Mouse (Mus musculus) embryonic facial prominence, embryonic 11.5 days (tissue): Measurements from ENCODE around the gene Mast4. TPM values are rescaled to one million over a fixed set of nuclear protein-coding genes. Genes with fewer than 3 reads are reported as not detected.

Experiments
- ATAC-seq: fragments of 200-750 bp; cut with Nextera tagmentation; replicated peaks from 2 replicates; pipeline ENCODE4 v1.8.0; 2017; ENCODE audit warnings: low read depth; ENCODE audit not compliant: insufficient number of reproducible peaks, low FRiP score, low TSS enrichment
- DNase-seq: peaks from one replicate; pipeline ENCODE4 v3.0.0-alpha.2; 2015; ENCODE audit warnings: low spot score
- H3K27ac ChIP-seq: fragments of 300-500 bp; sonication (generic); replicated peaks from 2 replicates; pipeline ENCODE4 v1.5.1; 2014; ENCODE audit warnings: mild to moderate bottlenecking, low read depth, low read length, control low read depth
- H3K27me3 ChIP-seq: fragments of 300-500 bp; sonication (generic); 2 replicates; pipeline ENCODE4 v1.6.1; 2014; ENCODE audit warnings: mild to moderate bottlenecking, low read length, moderate library complexity, mixed read lengths; ENCODE audit not compliant: control insufficient read depth, insufficient read depth
- H3K36me3 ChIP-seq: fragments of 300-500 bp; sonication (generic); replicated peaks from 2 replicates; pipeline ENCODE4 v1.6.1; 2014; ENCODE audit warnings: low read depth, mild to moderate bottlenecking, low read length, moderate library complexity, mixed read lengths; ENCODE audit not compliant: control insufficient read depth, insufficient read depth
- H3K4me1 ChIP-seq: fragments of 300-500 bp; sonication (generic); 2 replicates; pipeline ENCODE4 v1.6.1; 2014; ENCODE audit warnings: low read length, mixed read lengths; ENCODE audit not compliant: control insufficient read depth, insufficient read depth
- H3K4me2 ChIP-seq: fragments of 300-500 bp; sonication (generic); 2 replicates; pipeline ENCODE4 v1.6.1; 2014; ENCODE audit warnings: low read depth, mild to moderate bottlenecking, control low read depth, low read length, moderate library complexity
- H3K4me3 ChIP-seq: fragments of 300-500 bp; sonication (generic); 2 replicates; pipeline ENCODE4 v1.5.1; 2014; ENCODE audit warnings: low read depth, low read length, control low read depth
- H3K9ac ChIP-seq: fragments of 300-500 bp; sonication (generic); replicated peaks from 2 replicates; pipeline ENCODE4 v1.6.1; 2014; ENCODE audit warnings: mild to moderate bottlenecking, control low read depth, low read length
- H3K9me3 ChIP-seq: fragments of 300-500 bp; sonication (generic); replicated peaks from 2 replicates; pipeline ENCODE4 v1.6.1; 2016; ENCODE audit warnings: mild to moderate bottlenecking, low read length, inconsistent platforms, mixed read lengths; ENCODE audit not compliant: control insufficient read depth
- WGBS: fragments of 180-500 bp; shearing (Covaris S2); extraction: QIAGEN DNeasy Blood & Tissue Kit; methylation state at CpG from one replicate; pipeline ENCODE4 v1.1.7; 2014; 5-methylcytosine and 5-hydroxymethylcytosine counted together
- polyA plus RNA-seq: library from polyadenylated mRNA; unstranded; fragments of >200 nt; fragmentation: Nextera tagmentation; extraction: Ambion mirVana; gene quantifications from 2 replicates; pipeline ENCODE4 v1.2.1, GENCODE M21; 2014

Mast4 gene
- polyA plus RNA-seq, 1 experiment from 2014 or later = 17.1 TPM

GRCm38 (mm10) chr13:102862981-102863380, 471.3 kb downstream of the Mast4 start:
- Histone ChIP-seq H3K36me3 (no peaks in the 10 kb centered on the region), H3K27ac (no peak overlapping the region), H3K9ac (no peak overlapping the region), H3K27me3 (no peaks in the 10 kb centered on the region), H3K4me1 (no peaks in the 10 kb centered on the region), H3K4me3 (no peak overlapping the region), H3K9me3 (no peaks in the 10 kb centered on the region), H3K4me2 (no peak overlapping the region)
- peak; percentile 62 for DNase-seq
- 27% methylated on average over 2 of the region's 2 CpGs for WGBS
- ATAC-seq = 0 out of 2 replicates have a peak, but pooled peaks have one; percentile 59

GRCm38 (mm10) chr13:102862397-102862796, 471.9 kb downstream of the Mast4 start:
- Histone ChIP-seq H3K27ac (no peak overlapping the region), H3K9ac (no peak overlapping the region), H3K4me2 (no peak overlapping the region), H3K4me1 (no peaks in the 10 kb centered on the region), H3K36me3 (no peaks in the 10 kb centered on the region), H3K27me3 (no peaks in the 10 kb centered on the region), H3K4me3 (no peak overlapping the region), H3K9me3 (no peaks in the 10 kb centered on the region)
- ATAC-seq = no peak
- WGBS = 73% methylated on average over 2 of the region's 2 CpGs
- DNase-seq = no peak

GRCm38 (mm10) chr13:102860733-102861132, 473.6 kb downstream of the Mast4 start:
- ATAC-seq (no peak), DNase-seq (no peak)
- Histone ChIP-seq H3K9ac (no peak overlapping the region), H3K4me1 (no peaks in the 10 kb centered on the region), H3K9me3 (no peaks in the 10 kb centered on the region), H3K4me2 (no peak overlapping the region), H3K36me3 (no peaks in the 10 kb centered on the region), H3K27ac (no peak overlapping the region), H3K4me3 (no peak overlapping the region), H3K27me3 (no peaks in the 10 kb centered on the region)
- WGBS = 92% methylated on average over 7 of the region's 7 CpGs

- DNase-seq (no peak), ATAC-seq (no peak)
- H3K27me3 ChIP-seq = no peaks in the 10 kb centered on the region
- no peak overlapping the region for H3K9ac ChIP-seq
- H3K9me3 ChIP-seq = no peaks in the 10 kb centered on the region
- H3K36me3 ChIP-seq = no peaks in the 10 kb centered on the region
- no peak overlapping the region for H3K27ac ChIP-seq
- H3K4me2 ChIP-seq = no peak overlapping the region
- H3K4me3 ChIP-seq = no peak overlapping the region
- 62% methylated on average over 3 of the region's 3 CpGs for WGBS
- H3K4me1 ChIP-seq = no peaks in the 10 kb centered on the region
Measured at GRCm38 (mm10) chr13:102860135-102860534, 474.2 kb downstream of the Mast4 start.

- 93% methylated on average over 3 of the region's 3 CpGs for WGBS
Measured at GRCm38 (mm10) chr13:102857539-102857838, 476.8 kb downstream of the Mast4 start.

GRCm38 (mm10) chr13:102856821-102857538, 477.3 kb downstream of the Mast4 start:
- no peak overlapping the region for H3K27ac ChIP-seq
- H3K9me3 ChIP-seq = no peaks in the 10 kb centered on the region
- H3K4me3 ChIP-seq = no peak overlapping the region
- H3K9ac ChIP-seq = no peak overlapping the region
- H3K27me3 ChIP-seq = no peaks in the 10 kb centered on the region
- WGBS = 86% methylated on average over 5 of the region's 5 CpGs
- H3K4me1 ChIP-seq = no peaks in the 10 kb centered on the region
- no peak overlapping the region for H3K4me2 ChIP-seq
- H3K36me3 ChIP-seq = no peaks in the 10 kb centered on the region
- DNase-seq (no peak), ATAC-seq (no peak)

More at GRCm38 (mm10) chr13:102857539-102857838, 476.8 kb downstream of the Mast4 start:
- ATAC-seq (no peak), DNase-seq (no peak)
- H3K4me1 ChIP-seq = no peaks in the 10 kb centered on the region
- no peak overlapping the region for H3K9ac ChIP-seq
- no peak overlapping the region for H3K27ac ChIP-seq
- H3K4me2 ChIP-seq = no peak overlapping the region
- no peaks in the 10 kb centered on the region for H3K9me3 ChIP-seq
- no peaks in the 10 kb centered on the region for H3K27me3 ChIP-seq
- H3K36me3 ChIP-seq = no peaks in the 10 kb centered on the region
- no peak overlapping the region for H3K4me3 ChIP-seq

GRCm38 (mm10) chr13:102852865-102853264, 481.4 kb downstream of the Mast4 start:
- Histone ChIP-seq H3K27ac (no peak overlapping the region), H3K4me2 (no peak overlapping the region), H3K9ac (no peak overlapping the region), H3K4me1 (no peaks in the 10 kb centered on the region), H3K9me3 (no peaks in the 10 kb centered on the region), H3K27me3 (no peaks in the 10 kb centered on the region), H3K36me3 (no peaks in the 10 kb centered on the region), H3K4me3 (no peak overlapping the region)
- DNase-seq = no peak
- ATAC-seq = no peak
- 89% methylated on average over 5 of the region's 5 CpGs for WGBS

GRCm38 (mm10) chr13:102851253-102851652, 483.0 kb downstream of the Mast4 start:
- 89% methylated on average over 1 of the region's 1 CpGs for WGBS
- Histone ChIP-seq H3K4me3 (no peak overlapping the region), H3K9me3 (no peaks in the 10 kb centered on the region), H3K27ac (no peak overlapping the region), H3K4me1 (no peaks in the 10 kb centered on the region), H3K9ac (no peak overlapping the region), H3K36me3 (no peaks in the 10 kb centered on the region), H3K27me3 (no peaks in the 10 kb centered on the region), H3K4me2 (no peak overlapping the region)
- no peak for DNase-seq
- ATAC-seq = no peak
